Mouse (Mus musculus): Measurements from ENCODE around the gene Noxo1. TPM values are rescaled to one million over a fixed set of nuclear protein-coding genes. Genes with fewer than 3 reads are reported as not detected.

The Noxo1 gene
- polyA plus RNA-seq (2015; fragmentation: Nextera tagmentation; extraction: Ambion mirVana): 0.14 and 0.16 TPM in 2 replicates

- WGBS (ENCODE audit: insufficient replicate concordance): under 1% methylated on average over 72 of the region's 76 CpGs
- Histone ChIP-seq H3K4me3 (replicated peaks) (peak within 1 kb of the TSS; percentile 91), H3K36me3 (replicated peaks) (peaks cover 35% of the 10 kb centered on the region), H3K9me3 (replicated peaks) (no peaks in the 10 kb centered on the region), H3K4me2 (peak within 1 kb of the TSS; percentile 96), H3K27me3 (peaks cover 18% of the 10 kb centered on the region), H3K9ac (peak within 1 kb of the TSS; percentile 84), H3K27ac (replicated peaks) (peak within 1 kb of the TSS; percentile 85), H3K4me1 (replicated peaks) (peaks cover 32% of the 10 kb centered on the region)
- peak; percentile 94 for ATAC-seq (ENCODE audit: insufficient read depth)
Observed at GRCm38 (mm10) chr17:24696011-24696697, at the start of gene Noxo1, which contains the start of gene Gfer. TSS of gene Noxo1 (plus strand) at chr17:24696234. TSS of gene Gfer (minus strand) at chr17:24696156.

DNA sequence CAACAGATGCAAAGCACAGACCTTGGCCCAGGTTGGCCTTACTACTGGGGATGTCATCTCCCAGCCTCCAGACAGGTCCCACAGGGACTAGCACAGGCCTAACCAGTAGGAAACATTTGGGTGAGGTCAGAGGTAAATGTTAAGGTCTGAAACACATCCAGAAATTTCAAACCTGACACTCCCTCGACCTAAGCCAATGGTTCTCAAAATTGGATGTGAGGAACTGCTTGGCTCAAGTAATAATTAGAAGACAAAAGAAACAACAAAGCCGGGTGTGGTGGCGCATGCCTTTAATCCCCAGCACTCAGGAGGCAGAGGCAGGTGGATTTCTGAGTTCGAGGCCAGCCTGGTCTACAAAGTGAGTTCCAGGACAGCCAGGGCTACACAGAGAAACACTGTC, 49.7 kb upstream of the Noxo1 start:
- ATAC-seq (ENCODE audit: insufficient read depth): no peak
- Histone ChIP-seq H3K4me1 (replicated peaks) (peaks cover 43% of the 10 kb centered on the region), H3K4me3 (replicated peaks) (no peak overlapping the region), H3K36me3 (replicated peaks) (no peaks in the 10 kb centered on the region), H3K9ac (no peak overlapping the region), H3K4me2 (no peak overlapping the region), H3K27me3 (peaks cover 44% of the 10 kb centered on the region), H3K27ac (replicated peaks) (0 out of 2 replicates have a peak overlapping the region, but pooled peaks have one; percentile 9), H3K9me3 (replicated peaks) (no peaks in the 10 kb centered on the region)
- 58% methylated on average over 4 of the region's 4 CpGs for WGBS (ENCODE audit: insufficient replicate concordance)

DNA sequence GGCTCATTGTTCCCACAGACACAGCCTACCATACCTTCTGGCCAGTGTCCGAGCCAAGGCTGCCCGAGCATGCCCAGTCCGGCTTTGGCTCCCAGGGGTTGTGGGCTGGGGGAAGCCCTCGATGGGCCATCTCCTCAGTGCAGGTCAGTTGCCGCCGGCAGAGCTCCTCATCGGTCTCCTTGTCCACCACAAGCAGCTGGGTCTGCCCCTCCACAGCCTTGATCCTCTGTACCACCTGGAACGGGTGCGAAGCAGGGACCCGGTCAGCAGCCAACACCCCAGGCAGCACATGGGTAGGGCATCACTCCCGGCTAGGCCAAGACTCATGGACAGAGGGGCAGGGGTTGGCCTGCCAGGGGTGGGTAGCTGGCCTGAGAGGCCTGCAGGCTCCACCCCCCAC, 48.5 kb upstream of the Noxo1 start:
- no peak for ATAC-seq (ENCODE audit: insufficient read depth)
- no peak overlapping the region for H3K4me2 ChIP-seq
- no peak overlapping the region for H3K9ac ChIP-seq
- 73% methylated on average over 11 of the region's 11 CpGs for WGBS (ENCODE audit: insufficient replicate concordance)
- no peaks in the 10 kb centered on the region for H3K36me3 ChIP-seq (replicated peaks)
- H3K4me3 ChIP-seq (replicated peaks): no peak overlapping the region
- no peak overlapping the region for H3K27ac ChIP-seq (replicated peaks)
- peaks cover 43% of the 10 kb centered on the region for H3K4me1 ChIP-seq (replicated peaks)
- H3K9me3 ChIP-seq (replicated peaks): no peaks in the 10 kb centered on the region
- H3K27me3 ChIP-seq: peaks cover 55% of the 10 kb centered on the region

DNA sequence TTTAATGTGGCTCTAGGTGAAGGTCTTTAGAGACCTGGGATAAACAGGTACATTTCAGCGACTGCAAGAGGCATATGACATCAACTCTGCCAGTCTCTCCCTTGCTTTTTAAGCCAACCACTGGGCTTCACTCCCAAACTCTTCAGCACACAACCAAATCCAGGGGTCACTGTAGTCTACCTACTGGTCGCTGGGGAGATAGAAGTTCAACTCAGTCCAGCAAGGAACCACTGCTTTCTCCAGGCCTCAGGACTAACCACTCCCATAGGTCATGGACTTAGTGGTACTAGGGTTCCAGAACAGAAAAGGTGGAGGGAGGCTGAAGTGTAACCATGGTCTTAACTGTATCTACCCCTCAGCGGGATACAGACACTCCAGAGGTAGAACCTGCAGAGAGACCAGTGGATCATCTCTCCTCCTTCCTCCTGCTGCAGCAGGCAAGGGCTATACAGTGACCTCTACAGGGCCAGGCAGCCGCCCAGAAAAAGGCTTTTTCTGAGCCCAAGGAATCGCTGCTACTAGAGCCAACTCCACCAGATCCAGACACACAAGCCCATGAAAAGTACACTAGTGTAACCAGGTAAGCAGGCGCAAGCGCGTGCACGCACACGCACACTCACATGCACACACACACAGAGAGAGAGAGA, 47.2 kb upstream of the Noxo1 start:
- no peaks in the 10 kb centered on the region for H3K9me3 ChIP-seq (replicated peaks)
- ATAC-seq (ENCODE audit: insufficient read depth): no peak
- no peaks in the 10 kb centered on the region for H3K36me3 ChIP-seq (replicated peaks)
- H3K4me3 ChIP-seq (replicated peaks): peak overlapping the region; percentile 59
- peaks cover 62% of the 10 kb centered on the region for H3K27me3 ChIP-seq
- peak overlapping the region; percentile 76 for H3K4me2 ChIP-seq
- H3K9ac ChIP-seq: no peak overlapping the region
- H3K4me1 ChIP-seq (replicated peaks): peaks cover 43% of the 10 kb centered on the region
- WGBS (ENCODE audit: insufficient replicate concordance): 62% methylated on average over 10 of the region's 10 CpGs
- no peak overlapping the region for H3K27ac ChIP-seq (replicated peaks)

DNA sequence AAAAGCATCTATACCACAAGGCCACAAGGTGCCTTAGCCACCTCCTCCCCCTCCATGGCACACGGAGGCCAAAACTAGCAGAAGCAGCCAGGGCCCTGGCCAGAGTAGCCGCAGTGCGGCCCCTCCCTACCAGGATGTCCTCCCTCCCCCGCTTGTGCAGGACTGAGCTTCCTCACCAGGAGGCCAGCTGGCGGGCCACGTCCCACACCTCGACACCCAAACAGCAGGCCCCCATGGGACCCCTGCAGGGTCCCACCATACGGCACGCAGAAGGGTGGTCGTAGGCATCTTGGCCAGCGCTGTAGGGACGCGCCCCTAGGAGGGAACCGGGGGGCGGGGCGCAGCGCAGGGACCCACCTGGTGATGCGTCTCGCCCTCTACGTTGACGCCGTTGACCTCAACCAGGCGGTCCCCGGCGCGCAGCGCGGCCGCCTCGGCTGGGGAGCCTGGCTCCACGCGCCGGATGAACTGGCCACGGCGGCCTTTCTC, 46.4 kb upstream of the Noxo1 start:
- 1% methylated on average over 35 of the region's 35 CpGs for WGBS (ENCODE audit: insufficient replicate concordance)
- peaks cover 41% of the 10 kb centered on the region for H3K4me1 ChIP-seq (replicated peaks)
- ATAC-seq (ENCODE audit: insufficient read depth): 0 out of 2 replicates have a peak, but pooled peaks have one; percentile 2
- peak overlapping the region; percentile 59 for H3K4me3 ChIP-seq (replicated peaks)
- H3K4me2 ChIP-seq: peak overlapping the region; percentile 76
- no peaks in the 10 kb centered on the region for H3K9me3 ChIP-seq (replicated peaks)
- H3K36me3 ChIP-seq (replicated peaks): no peaks in the 10 kb centered on the region
- 0 out of 2 replicates have a peak overlapping the region, but pooled peaks have one; percentile 6 for H3K27ac ChIP-seq (replicated peaks)
- H3K9ac ChIP-seq: peak overlapping the region; percentile 47; the same call in 1 of the 2 replicates
- H3K27me3 ChIP-seq: peaks cover 62% of the 10 kb centered on the region

GRCm38 (mm10) chr17:24650070-24650616, 45.9 kb upstream of the Noxo1 start, which contains the start of gene Slc9a3r2:
TSS of gene Slc9a3r2 (minus strand) at chr17:24650327.
- Histone ChIP-seq H3K9me3 (replicated peaks) (no peaks in the 10 kb centered on the region), H3K4me3 (replicated peaks) (peak within 1 kb of the TSS; percentile 59), H3K27me3 (peaks cover 67% of the 10 kb centered on the region), H3K36me3 (replicated peaks) (no peaks in the 10 kb centered on the region), H3K4me2 (peak within 1 kb of the TSS; percentile 76), H3K27ac (replicated peaks) (0 out of 2 replicates have a peak within 1 kb of the TSS, but pooled peaks have one; percentile 6), H3K9ac (peak within 1 kb of the TSS; percentile 47; the same call in 1 of the 2 replicates), H3K4me1 (replicated peaks) (peaks cover 35% of the 10 kb centered on the region)
- peak; percentile 60 for ATAC-seq (ENCODE audit: insufficient read depth)
- under 1% methylated on average over 40 of the region's 41 CpGs for WGBS (ENCODE audit: insufficient replicate concordance)

GRCm38 (mm10) chr17:24650766-24651165, 45.3 kb upstream of the Noxo1 start:
- ATAC-seq (ENCODE audit: insufficient read depth): no peak
- no peak overlapping the region for H3K9ac ChIP-seq
- H3K4me2 ChIP-seq: peak overlapping the region; percentile 76; the same call in 1 of the 2 replicates
- H3K36me3 ChIP-seq (replicated peaks): no peaks in the 10 kb centered on the region
- no peak overlapping the region for H3K4me3 ChIP-seq (replicated peaks)
- H3K27ac ChIP-seq (replicated peaks): no peak overlapping the region
- peaks cover 69% of the 10 kb centered on the region for H3K27me3 ChIP-seq
- WGBS (ENCODE audit: insufficient replicate concordance): 56% methylated on average over 4 of the region's 4 CpGs
- peaks cover 30% of the 10 kb centered on the region for H3K4me1 ChIP-seq (replicated peaks)
- H3K9me3 ChIP-seq (replicated peaks): no peaks in the 10 kb centered on the region

DNA sequence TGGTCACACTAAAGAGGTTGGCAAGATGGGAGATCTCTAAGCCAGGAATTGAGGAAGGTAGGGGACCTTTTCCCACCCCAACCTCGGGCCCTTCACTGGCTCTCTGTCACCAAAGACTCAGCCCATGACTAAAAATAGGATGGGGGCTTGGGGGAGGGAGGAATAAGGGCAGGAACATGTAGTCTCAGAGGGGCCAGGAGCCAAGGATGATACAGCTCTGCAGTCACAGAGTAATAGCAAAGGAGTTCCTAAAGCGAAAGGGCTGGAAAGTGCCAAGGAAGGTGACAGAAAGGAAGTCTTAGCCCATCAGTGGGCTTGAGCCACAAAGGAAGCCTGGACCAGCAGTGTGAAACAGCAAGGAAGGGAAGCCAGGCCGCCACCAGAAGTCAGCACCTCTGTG, 44.2 kb upstream of the Noxo1 start:
- WGBS (ENCODE audit: insufficient replicate concordance): 38% methylated on average over 3 of the region's 3 CpGs
- H3K4me1 ChIP-seq (replicated peaks): peaks cover 30% of the 10 kb centered on the region
- H3K4me3 ChIP-seq (replicated peaks): no peak overlapping the region
- no peak overlapping the region for H3K4me2 ChIP-seq
- H3K9ac ChIP-seq: no peak overlapping the region
- ATAC-seq (ENCODE audit: insufficient read depth): no peak
- no peaks in the 10 kb centered on the region for H3K36me3 ChIP-seq (replicated peaks)
- H3K27ac ChIP-seq (replicated peaks): no peak overlapping the region
- peaks cover 77% of the 10 kb centered on the region for H3K27me3 ChIP-seq
- H3K9me3 ChIP-seq (replicated peaks): no peaks in the 10 kb centered on the region

- H3K4me2 ChIP-seq: peak overlapping the region; percentile 57
- peaks cover 32% of the 10 kb centered on the region for H3K4me1 ChIP-seq (replicated peaks)
- ATAC-seq (ENCODE audit: insufficient read depth): 0 out of 2 replicates have a peak, but pooled peaks have one; percentile 24
- H3K27ac ChIP-seq (replicated peaks): no peak overlapping the region
- 6% methylated on average over 19 of the region's 19 CpGs for WGBS (ENCODE audit: insufficient replicate concordance)
- H3K27me3 ChIP-seq: peaks cover 81% of the 10 kb centered on the region
- no peak overlapping the region; the same call in 1 of the 2 replicates for H3K4me3 ChIP-seq (replicated peaks)
- H3K9me3 ChIP-seq (replicated peaks): no peaks in the 10 kb centered on the region
- H3K36me3 ChIP-seq (replicated peaks): no peaks in the 10 kb centered on the region
- no peak overlapping the region for H3K9ac ChIP-seq
Observed at GRCm38 (mm10) chr17:24653967-24654710, 41.9 kb upstream of the Noxo1 start.

GRCm38 (mm10) chr17:24654969-24655368, 41.1 kb upstream of the Noxo1 start:
- Histone ChIP-seq H3K27ac (replicated peaks) (no peak overlapping the region), H3K4me2 (no peak overlapping the region), H3K27me3 (peaks cover 81% of the 10 kb centered on the region), H3K36me3 (replicated peaks) (no peaks in the 10 kb centered on the region), H3K4me3 (replicated peaks) (no peak overlapping the region), H3K9me3 (replicated peaks) (no peaks in the 10 kb centered on the region), H3K4me1 (replicated peaks) (peaks cover 26% of the 10 kb centered on the region), H3K9ac (no peak overlapping the region)
- WGBS (ENCODE audit: insufficient replicate concordance): 60% methylated on average over 4 of the region's 4 CpGs
- no peak for ATAC-seq (ENCODE audit: insufficient read depth)
